Mouse (Mus musculus) retina, adult 2 months (tissue): ENCODE measurements at regions not wholly inside any gene's neighbourhood (a gene's known extent, or its start where the extent isn't known, plus 50 kb on each side); places are given as distances from the start of the nearest gene placed in this dataset.

Experiments used
- DNase-seq: peaks from one replicate; pipeline ENCODE4 v3.0.0-alpha.2; 2012; ENCODE audit warnings: low read depth, low spot score

DNA sequence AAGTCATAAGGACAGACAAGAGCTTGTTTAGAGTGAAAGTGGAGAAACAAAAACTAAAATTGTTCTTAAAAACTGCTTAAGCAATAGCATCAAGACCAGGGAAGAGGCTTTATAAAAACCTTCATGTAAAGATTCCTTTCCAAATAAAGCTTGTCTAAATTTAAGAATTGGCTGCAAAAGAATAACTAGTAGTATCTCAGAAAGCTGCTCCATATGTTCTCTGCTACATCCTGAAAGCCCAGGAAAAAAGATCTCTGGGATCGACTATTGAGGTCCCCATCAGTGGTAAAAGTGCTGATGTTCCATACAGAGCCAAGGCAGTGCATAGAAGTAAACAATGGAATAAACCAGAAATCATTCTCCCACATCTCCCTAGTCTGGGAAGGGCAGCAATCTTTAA, 281.2 kb upstream of the Cypt12 start:
- DNase-seq = no peak

DNA sequence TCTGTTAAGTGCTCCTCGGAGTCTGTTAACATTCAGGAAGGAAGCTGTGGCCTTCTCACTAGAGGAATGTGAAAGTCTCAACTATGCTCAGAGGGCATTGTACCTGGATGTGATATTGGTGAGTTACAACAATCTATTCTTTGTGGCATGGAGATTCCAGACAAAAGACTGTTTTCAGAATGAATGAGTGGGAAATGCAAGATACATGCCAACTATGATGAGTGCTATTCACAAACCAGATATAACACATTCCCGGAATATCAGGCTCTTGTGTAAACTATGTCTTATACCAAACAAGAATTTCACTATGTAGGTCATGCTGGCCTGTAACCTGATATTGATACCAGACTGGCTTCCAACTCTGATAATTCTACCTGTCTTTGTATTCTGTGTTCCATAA, 279.4 kb upstream of the Cypt12 start:
- no peak for DNase-seq
